Mouse (Mus musculus) liver, embryonic 14.5 days (tissue): ENCODE results near the gene Gm6993.

Experiments
- CTCF ChIP-seq: IDR thresholded peaks from 2 replicates; pipeline ENCODE4 v1.5.1; 2016; ENCODE audit warnings: antibody characterized with exemption, low read depth, control low read depth
- EP300 ChIP-seq: IDR thresholded peaks from 2 replicates; pipeline ENCODE4 v1.6.1; 2016; ENCODE audit warnings: antibody characterized with exemption, low read depth

DNA sequence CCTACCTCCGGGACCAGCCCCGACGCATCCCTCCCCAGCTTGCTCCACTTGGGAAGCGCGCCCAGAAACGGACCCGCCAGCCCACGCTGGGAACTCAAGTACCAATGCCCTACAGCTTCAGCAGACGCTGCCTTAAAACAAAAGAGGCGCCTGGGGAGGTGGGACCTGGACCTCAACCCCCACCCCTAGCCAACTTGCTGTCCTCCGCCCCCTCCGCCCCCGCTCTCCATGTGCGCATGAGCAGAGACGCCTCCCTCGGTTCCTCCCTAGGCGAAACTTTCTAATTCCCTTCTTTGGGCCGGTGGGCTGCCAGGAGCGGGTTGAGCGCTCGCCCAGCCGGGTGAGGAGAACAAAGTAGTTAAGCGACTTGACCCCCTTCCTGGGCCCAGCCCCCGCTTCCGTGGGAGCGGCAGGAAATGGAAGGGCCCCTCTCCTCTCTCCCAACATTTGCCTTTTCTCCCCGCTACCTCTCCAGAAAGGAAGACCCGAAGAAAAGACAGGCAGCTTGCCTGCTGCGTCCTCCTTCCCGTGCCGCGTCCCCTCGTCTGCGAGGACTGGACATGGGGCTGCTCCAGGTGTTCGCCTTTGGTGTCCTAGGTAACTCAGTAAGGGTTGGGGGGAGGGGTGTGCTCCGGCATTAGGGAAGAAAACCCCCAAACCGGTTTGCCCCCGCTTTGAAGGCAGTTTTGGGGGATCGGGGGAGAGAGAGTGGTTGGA lies 24.6 kb downstream of the Gm6993 start, which contains the start of gene Lamb1:
- TF ChIP-seq CTCF: no peak
- TF ChIP-seq EP300: no peak
